Mouse (Mus musculus) bone marrow, adult 2 months (tissue): ENCODE data around the gene Bpifa6.

Experiments used
- CTCF ChIP-seq: fragments of 200-500 bp; IDR thresholded peaks from 2 replicates; pipeline ENCODE4 v1.5.1; 2011; ENCODE audit warnings: low read length, control low read depth; ENCODE audit not compliant: control insufficient read depth, insufficient read depth
- POLR2A ChIP-seq: fragments of 200-500 bp; IDR thresholded peaks from 2 replicates; pipeline ENCODE4 v1.6.1; 2011; ENCODE audit warnings: low read depth, mild to moderate bottlenecking, control low read depth, low read length, borderline replicate concordance; ENCODE audit not compliant: control insufficient read depth

DNA sequence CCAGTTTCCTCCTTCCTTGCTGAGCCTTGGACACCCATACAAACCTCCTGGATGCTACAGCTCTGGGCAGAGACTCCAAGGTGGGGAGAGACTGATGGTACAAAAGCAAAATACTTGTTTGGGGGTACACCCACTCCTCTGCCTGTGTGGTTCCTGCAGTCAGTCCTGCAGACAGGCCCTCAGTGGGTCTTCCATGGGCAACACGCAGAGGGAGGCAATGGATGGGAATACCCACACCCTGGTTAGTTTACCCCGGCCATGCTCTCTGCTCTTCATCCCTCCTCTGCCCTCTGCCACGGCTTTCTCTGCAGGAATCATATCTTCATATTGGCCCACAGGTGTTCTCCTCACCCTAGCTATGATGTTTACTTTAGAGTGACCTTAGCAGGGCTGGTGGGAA, 25.8 kb downstream of the Bpifa6 start:
- no peak for TF ChIP-seq CTCF
- no peak for TF ChIP-seq POLR2A
